Mouse (Mus musculus): ENCODE measurements at regions not wholly inside any gene's neighbourhood (a gene's known extent, or its start where the extent isn't known, plus 50 kb on each side); places are given as distances from the start of the nearest gene placed in this dataset.
A peak's percentile ranks its signal among the peaks of the same experiment; 100 is the strongest.
"Not testable (repeated sequence)": the region's sequence is repeated elsewhere in the genome, so short reads cannot be mapped to it uniquely, and the experiment has no call there.

- Histone ChIP-seq H3K4me3 (ENCODE audit: insufficient read depth, low read length) (no peak overlapping the region), H3K4me1 (ENCODE audit: control insufficient read depth, insufficient read depth, low read length) (no peaks in the 10 kb centered on the region), H3K27ac (ENCODE audit: insufficient read depth, low read length) (no peak overlapping the region)
- TF ChIP-seq CTCF (IDR thresholded peaks at IDR 0.05; ENCODE audit: extremely low read depth, insufficient read depth, low read length) (no peak), POLR2A (IDR thresholded peaks at IDR 0.05; ENCODE audit: extremely low read depth, insufficient read depth, low read length) (no peak)
These were observed 304.6 kb downstream of the Nek10 start for GRCm38 (mm10) chr14:15107795-15108321.

- no peak overlapping the region for H3K4me3 ChIP-seq (ENCODE audit: insufficient read depth, low read length)
- no peak for TF ChIP-seq POLR2A (IDR thresholded peaks at IDR 0.05; ENCODE audit: extremely low read depth, insufficient read depth, low read length)
- TF ChIP-seq CTCF (IDR thresholded peaks at IDR 0.05; ENCODE audit: extremely low read depth, insufficient read depth, low read length) = peak; percentile 41; the same call in 1 of the 2 replicates
These were observed 316.5 kb downstream of the Nek10 start for GRCm38 (mm10) chr14:15119745-15120144.

GRCm38 (mm10) chr14:15128157-15128556 is 310.6 kb downstream of the Lrrc3b start:
- H3K4me3 ChIP-seq (ENCODE audit: insufficient read depth, low read length) = no peak overlapping the region
- TF ChIP-seq POLR2A (IDR thresholded peaks at IDR 0.05; ENCODE audit: extremely low read depth, insufficient read depth, low read length) = no peak
- TF ChIP-seq CTCF (IDR thresholded peaks at IDR 0.05; ENCODE audit: extremely low read depth, insufficient read depth, low read length) = no peak
- no peaks in the 10 kb centered on the region for H3K4me1 ChIP-seq (ENCODE audit: control insufficient read depth, insufficient read depth, low read length)
- H3K27ac ChIP-seq (ENCODE audit: insufficient read depth, low read length) = no peak overlapping the region

More at GRCm38 (mm10) chr14:15119745-15120144, 316.5 kb downstream of the Nek10 start:
- Histone ChIP-seq H3K27ac (ENCODE audit: insufficient read depth, low read length) (no peak overlapping the region), H3K4me1 (ENCODE audit: control insufficient read depth, insufficient read depth, low read length) (no peaks in the 10 kb centered on the region)

GRCm38 (mm10) chr14:15140871-15141270 is 297.9 kb downstream of the Lrrc3b start:
- not testable (repeated sequence) for H3K4me1 ChIP-seq (ENCODE audit: control insufficient read depth, insufficient read depth, low read length); H3K27ac ChIP-seq (ENCODE audit: insufficient read depth, low read length); H3K4me3 ChIP-seq (ENCODE audit: insufficient read depth, low read length)

GRCm38 (mm10) chr14:15142839-15143238 is 295.9 kb downstream of the Lrrc3b start:
- Histone ChIP-seq H3K4me3 (ENCODE audit: insufficient read depth, low read length) (no peak overlapping the region), H3K27ac (ENCODE audit: insufficient read depth, low read length) (no peak overlapping the region), H3K4me1 (ENCODE audit: control insufficient read depth, insufficient read depth, low read length) (no peaks in the 10 kb centered on the region)
- TF ChIP-seq CTCF (IDR thresholded peaks at IDR 0.05; ENCODE audit: extremely low read depth, insufficient read depth, low read length) (no peak), POLR2A (IDR thresholded peaks at IDR 0.05; ENCODE audit: extremely low read depth, insufficient read depth, low read length) (no peak)

GRCm38 (mm10) chr14:15148516-15148915 is 290.3 kb downstream of the Lrrc3b start:
- TF ChIP-seq POLR2A (IDR thresholded peaks at IDR 0.05; ENCODE audit: extremely low read depth, insufficient read depth, low read length) = no peak
- TF ChIP-seq CTCF (IDR thresholded peaks at IDR 0.05; ENCODE audit: extremely low read depth, insufficient read depth, low read length) = no peak
- H3K27ac ChIP-seq (ENCODE audit: insufficient read depth, low read length) = no peak overlapping the region
- no peaks in the 10 kb centered on the region for H3K4me1 ChIP-seq (ENCODE audit: control insufficient read depth, insufficient read depth, low read length)
- H3K4me3 ChIP-seq (ENCODE audit: insufficient read depth, low read length) = no peak overlapping the region
